Mouse (Mus musculus) hindbrain, embryonic 12.5 days (tissue): Measurements from ENCODE around the gene Abcb8. TPM values are rescaled to one million over a fixed set of nuclear protein-coding genes. Genes with fewer than 3 reads are reported as not detected.
"Not testable (repeated sequence)": the region's sequence is repeated elsewhere in the genome, so short reads cannot be mapped to it uniquely, and the experiment has no call there.

Experiments
- ATAC-seq: fragments of 200-750 bp; cut with Nextera tagmentation; 2 replicates; pipeline ENCODE4 v1.8.0; 2017; ENCODE audit warnings: moderate TSS enrichment; ENCODE audit not compliant: low FRiP score
- H3K27ac ChIP-seq: fragments of 300-500 bp; sonication (generic); 2 replicates; pipeline ENCODE4 v1.5.1; 2016; ENCODE audit warnings: mild to moderate bottlenecking
- H3K27me3 ChIP-seq: fragments of 300-500 bp; sonication (generic); 2 replicates; pipeline ENCODE4 v1.6.1; 2016; ENCODE audit warnings: mild to moderate bottlenecking
- H3K36me3 ChIP-seq: fragments of 300-500 bp; sonication (generic); 2 replicates; pipeline ENCODE4 v1.6.1; 2016; ENCODE audit warnings: mild to moderate bottlenecking
- H3K4me1 ChIP-seq: fragments of 300-500 bp; sonication (generic); 2 replicates; pipeline ENCODE4 v1.6.1; 2016
- H3K4me2 ChIP-seq: fragments of 300-500 bp; sonication (generic); replicated peaks from 2 replicates; pipeline ENCODE4 v1.6.1; 2016; ENCODE audit warnings: mild to moderate bottlenecking
- H3K4me3 ChIP-seq: fragments of 300-500 bp; sonication (generic); 2 replicates; pipeline ENCODE4 v1.5.1; 2016; ENCODE audit warnings: mild to moderate bottlenecking
- H3K9ac ChIP-seq: fragments of 300-500 bp; sonication (generic); 2 replicates; pipeline ENCODE4 v1.6.1; 2016; ENCODE audit warnings: mild to moderate bottlenecking, moderate library complexity
- H3K9me3 ChIP-seq: fragments of 300-500 bp; sonication (generic); replicated peaks from 2 replicates; pipeline ENCODE4 v1.6.1; 2016; ENCODE audit warnings: mild to moderate bottlenecking
- WGBS: fragments of 180-500 bp; shearing (Covaris S2); methylation state at CpG from one replicate; pipeline ENCODE4 v1.1.7; 2016; 5-methylcytosine and 5-hydroxymethylcytosine counted together
- polyA plus RNA-seq: library from polyadenylated mRNA; unstranded; fragments of >200 nt; fragmentation: Nextera tagmentation; extraction: Ambion mirVana; gene quantifications from 2 replicates; pipeline ENCODE4 v1.2.1, GENCODE M21; 2016

Abcb8 gene
- polyA plus RNA-seq, 1 experiment from 2014 or later: 43.5 TPM

DNA sequence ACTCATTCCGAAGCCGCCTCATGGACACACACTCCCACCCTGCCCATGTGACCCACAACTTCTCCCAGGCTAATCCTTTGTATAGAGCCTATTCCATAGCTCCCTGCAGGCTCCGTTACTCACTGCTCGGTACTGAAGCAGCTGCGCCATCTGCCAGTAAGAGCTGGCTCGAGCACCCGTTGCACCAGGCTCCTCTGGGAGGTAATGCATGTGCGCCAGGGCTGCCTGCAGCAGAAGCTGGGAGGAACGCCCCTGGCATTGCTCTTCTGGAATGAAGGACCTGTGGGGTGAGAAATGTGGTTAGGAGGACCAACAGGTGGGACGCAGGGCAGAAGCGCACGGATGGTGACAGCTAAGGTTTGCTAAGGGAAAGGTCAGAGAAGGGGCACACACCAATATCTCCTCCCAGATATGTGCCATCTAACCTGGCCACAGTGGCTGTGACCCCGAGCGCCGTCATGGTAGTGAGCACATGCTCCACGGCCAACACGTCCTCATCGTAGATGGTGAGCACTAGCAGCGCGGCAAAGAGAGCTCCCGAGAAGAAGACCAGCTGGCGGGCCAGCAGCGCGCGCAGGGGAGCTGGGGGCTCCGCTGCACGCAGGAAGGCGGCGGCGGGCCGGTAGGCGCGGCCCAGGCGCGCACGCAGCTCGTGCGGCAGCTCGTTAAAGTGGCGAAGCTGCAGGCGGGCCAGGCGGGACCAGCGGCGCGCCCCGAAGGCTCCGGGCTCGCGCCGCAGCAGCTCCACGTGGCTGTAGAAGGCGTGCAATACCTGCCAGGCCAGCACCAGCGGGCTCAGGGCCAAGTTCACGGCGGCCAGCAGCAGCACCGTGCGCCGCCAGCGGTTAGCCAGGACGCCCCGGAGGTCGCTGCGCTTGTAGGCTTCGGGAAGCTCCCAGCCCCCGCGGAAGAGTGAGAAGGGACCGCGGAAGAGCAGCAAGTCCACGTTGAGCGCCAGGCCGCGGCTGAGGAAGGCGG, 5.9 kb upstream of the Abcb8 start:
- peak overlapping the region; percentile 45 for H3K4me3 ChIP-seq
- peak overlapping the region; percentile 59 for H3K9ac ChIP-seq
- no peak overlapping the region for H3K27ac ChIP-seq
- H3K4me1 ChIP-seq: peaks cover 28% of the 10 kb centered on the region
- H3K27me3 ChIP-seq: peaks cover 54% of the 10 kb centered on the region
- peak overlapping the region; percentile 90 for H3K4me2 ChIP-seq
- peak; percentile 47 for ATAC-seq
- H3K9me3 ChIP-seq: no peaks in the 10 kb centered on the region
- under 1% methylated on average over 67 of the region's 73 CpGs for WGBS
- no peaks in the 10 kb centered on the region for H3K36me3 ChIP-seq

DNA sequence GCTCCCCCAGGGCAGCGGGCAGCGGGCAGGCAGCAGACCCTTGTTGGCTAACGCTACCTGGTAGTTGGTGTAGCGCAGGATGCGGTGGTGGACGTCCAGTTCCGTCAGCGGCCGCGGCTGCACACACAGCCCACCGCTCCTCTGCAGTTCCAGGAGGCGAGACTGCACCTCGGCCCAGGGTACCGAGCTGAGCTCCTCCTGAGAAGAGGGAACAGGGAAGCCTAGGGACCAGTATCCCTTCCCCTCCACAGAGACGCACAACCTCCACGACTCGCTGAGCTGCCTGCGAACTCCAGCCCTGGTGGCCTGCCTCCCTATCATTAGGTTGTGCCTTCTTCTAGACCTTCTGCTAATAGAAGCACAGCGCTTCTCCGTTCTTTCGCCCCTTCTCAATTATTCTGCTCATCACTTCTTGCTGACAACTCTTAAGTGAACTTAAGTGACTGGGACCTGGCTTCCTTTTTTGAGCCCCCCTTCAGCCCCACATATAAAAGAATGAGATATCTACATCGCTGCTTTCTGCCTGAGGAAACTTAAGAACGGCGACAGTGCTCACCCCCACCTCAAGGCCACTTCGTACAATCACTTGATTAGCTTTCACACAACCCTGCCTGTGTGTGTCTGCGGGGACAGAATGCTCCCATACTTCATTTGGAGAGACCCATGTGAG, 5.1 kb upstream of the Abcb8 start:
- peak overlapping the region; percentile 59 for H3K9ac ChIP-seq
- 24% methylated on average over 26 of the region's 26 CpGs for WGBS
- H3K9me3 ChIP-seq: no peaks in the 10 kb centered on the region
- H3K4me1 ChIP-seq: peaks cover 21% of the 10 kb centered on the region
- H3K27ac ChIP-seq: no peak overlapping the region
- H3K4me2 ChIP-seq: peak overlapping the region; percentile 90
- H3K4me3 ChIP-seq: peak overlapping the region; percentile 45
- no peak for ATAC-seq
- H3K36me3 ChIP-seq: no peaks in the 10 kb centered on the region
- H3K27me3 ChIP-seq: peaks cover 54% of the 10 kb centered on the region

DNA sequence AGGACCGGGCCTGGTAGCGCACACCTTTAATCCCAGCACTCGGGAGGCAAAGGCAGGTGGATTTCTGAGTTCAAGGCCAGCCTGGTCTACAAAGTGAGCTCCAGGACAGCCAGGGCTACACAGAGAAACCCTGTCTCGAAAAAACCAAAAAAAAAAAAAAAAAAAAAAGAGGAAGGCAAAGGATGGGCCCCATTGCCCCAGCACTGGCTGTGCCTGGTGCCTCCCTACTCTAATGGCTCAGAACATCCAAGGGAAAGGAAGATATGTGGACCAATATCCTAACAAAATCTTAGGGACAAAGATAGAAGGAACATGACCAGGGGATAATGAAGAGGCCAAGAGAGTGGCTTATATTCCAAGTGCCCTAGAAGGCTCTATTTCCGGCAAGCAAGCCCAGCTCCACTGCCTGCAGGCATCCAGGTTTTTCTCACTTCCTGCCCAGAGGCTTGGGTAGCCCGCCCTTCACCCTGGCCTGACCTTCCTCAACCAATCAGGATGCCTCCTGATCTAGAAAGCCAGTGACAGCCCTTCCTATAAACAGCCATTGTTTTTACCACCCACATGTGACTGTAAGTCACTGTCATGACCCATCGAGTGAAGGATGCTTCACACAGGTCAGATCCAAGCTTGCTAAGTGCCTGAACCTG, 4.3 kb upstream of the Abcb8 start:
- H3K27me3 ChIP-seq: peaks cover 54% of the 10 kb centered on the region

DNA sequence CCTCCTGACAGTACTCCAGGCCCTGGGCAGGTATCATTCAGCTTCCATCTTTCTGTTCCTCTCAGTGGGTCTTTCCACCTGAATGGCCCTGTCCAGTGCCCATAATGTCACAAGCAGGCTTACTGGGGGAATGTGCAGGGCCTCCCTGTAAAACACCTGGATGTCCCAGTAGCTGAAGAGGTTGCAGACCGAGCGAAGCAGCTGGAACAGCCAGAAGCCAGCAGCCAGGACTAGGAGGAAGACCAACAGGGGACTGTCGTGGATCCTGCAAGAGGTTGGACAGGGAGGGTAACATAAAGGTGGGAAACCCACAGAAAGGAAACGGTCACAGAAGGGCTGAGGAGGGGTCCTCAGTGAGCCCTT, 3.8 kb upstream of the Abcb8 start:
- no peak overlapping the region for H3K4me3 ChIP-seq
- H3K27ac ChIP-seq: no peak overlapping the region
- H3K9ac ChIP-seq: no peak overlapping the region
- peaks cover 51% of the 10 kb centered on the region for H3K27me3 ChIP-seq
- no peak overlapping the region for H3K4me2 ChIP-seq
- ATAC-seq: no peak
- no peaks in the 10 kb centered on the region for H3K36me3 ChIP-seq
- H3K9me3 ChIP-seq: no peaks in the 10 kb centered on the region
- peaks cover 17% of the 10 kb centered on the region for H3K4me1 ChIP-seq
- 79% methylated on average over 4 of the region's 4 CpGs for WGBS

More for the DNA sequence above, 4.3 kb upstream of the Abcb8 start:
- no peak overlapping the region for H3K9ac ChIP-seq
- no peak overlapping the region for H3K4me2 ChIP-seq
- no peaks in the 10 kb centered on the region for H3K9me3 ChIP-seq
- no peaks in the 10 kb centered on the region for H3K36me3 ChIP-seq
- H3K4me1 ChIP-seq: peaks cover 17% of the 10 kb centered on the region
- 56% methylated on average over 7 of the region's 7 CpGs for WGBS
- no peak overlapping the region for H3K4me3 ChIP-seq
- H3K27ac ChIP-seq: no peak overlapping the region
- ATAC-seq: no peak

DNA sequence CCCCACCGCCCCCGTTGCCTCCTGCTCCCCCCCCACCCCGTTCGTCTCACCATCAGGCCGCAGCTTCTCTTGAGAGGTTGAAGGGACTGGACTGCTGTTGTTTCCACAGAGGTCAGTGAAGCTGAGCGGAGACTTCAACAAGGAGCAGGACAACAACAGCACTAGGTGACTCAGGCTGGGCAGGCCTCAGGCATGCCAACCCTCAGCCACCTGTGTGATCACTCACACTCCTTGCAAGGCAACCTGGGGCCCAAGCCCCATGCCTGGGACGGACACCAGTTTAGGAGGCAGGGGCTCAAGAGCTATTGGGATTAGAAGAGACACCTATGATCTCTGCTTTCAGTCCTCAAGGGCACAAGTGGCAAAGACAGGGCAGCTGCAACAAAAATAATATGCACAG, 1.6 kb upstream of the Abcb8 start, which contains the start of gene Atg9b:
Gene Atg9b (minus strand): TSS at position 280 of the 400 bp plus-strand sequence.
- peaks cover 16% of the 10 kb centered on the region for H3K4me1 ChIP-seq
- no peak for ATAC-seq
- no peaks in the 10 kb centered on the region for H3K9me3 ChIP-seq
- H3K9ac ChIP-seq: no peak within 1 kb of the TSS
- no peak within 1 kb of the TSS for H3K4me3 ChIP-seq
- WGBS: 83% methylated on average over 7 of the region's 7 CpGs
- no peaks in the 10 kb centered on the region for H3K36me3 ChIP-seq
- H3K4me2 ChIP-seq: no peak within 1 kb of the TSS
- no peak within 1 kb of the TSS for H3K27ac ChIP-seq
- H3K27me3 ChIP-seq: peaks cover 30% of the 10 kb centered on the region

DNA sequence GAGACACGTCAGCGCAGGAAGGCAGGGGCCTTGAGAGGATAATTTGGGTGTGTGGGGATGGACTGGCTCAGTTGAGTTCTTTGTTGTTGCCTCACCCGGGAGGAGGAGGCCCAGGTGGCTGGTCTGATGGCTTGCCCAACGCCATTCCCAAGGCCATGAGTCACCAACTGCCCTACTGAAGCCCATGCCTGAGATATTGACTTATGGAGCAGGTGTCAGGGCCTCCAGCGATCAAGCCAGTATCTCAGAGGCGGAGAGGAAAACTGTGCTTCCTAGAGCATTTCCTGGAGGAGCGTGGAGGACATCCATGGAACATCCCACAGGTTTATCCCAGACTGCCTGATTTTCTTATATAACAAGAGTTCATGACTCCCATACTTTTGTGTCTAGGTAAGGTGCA, 739 bp upstream of the Abcb8 start:
- no peak for ATAC-seq
- WGBS: 82% methylated on average over 7 of the region's 7 CpGs
- H3K27me3 ChIP-seq: peaks cover 22% of the 10 kb centered on the region
- H3K27ac ChIP-seq: no peak overlapping the region
- no peak overlapping the region for H3K4me2 ChIP-seq
- H3K9ac ChIP-seq: no peak overlapping the region
- H3K4me1 ChIP-seq: peaks cover 7% of the 10 kb centered on the region
- no peaks in the 10 kb centered on the region for H3K9me3 ChIP-seq
- H3K4me3 ChIP-seq: no peak overlapping the region
- no peaks in the 10 kb centered on the region for H3K36me3 ChIP-seq

DNA sequence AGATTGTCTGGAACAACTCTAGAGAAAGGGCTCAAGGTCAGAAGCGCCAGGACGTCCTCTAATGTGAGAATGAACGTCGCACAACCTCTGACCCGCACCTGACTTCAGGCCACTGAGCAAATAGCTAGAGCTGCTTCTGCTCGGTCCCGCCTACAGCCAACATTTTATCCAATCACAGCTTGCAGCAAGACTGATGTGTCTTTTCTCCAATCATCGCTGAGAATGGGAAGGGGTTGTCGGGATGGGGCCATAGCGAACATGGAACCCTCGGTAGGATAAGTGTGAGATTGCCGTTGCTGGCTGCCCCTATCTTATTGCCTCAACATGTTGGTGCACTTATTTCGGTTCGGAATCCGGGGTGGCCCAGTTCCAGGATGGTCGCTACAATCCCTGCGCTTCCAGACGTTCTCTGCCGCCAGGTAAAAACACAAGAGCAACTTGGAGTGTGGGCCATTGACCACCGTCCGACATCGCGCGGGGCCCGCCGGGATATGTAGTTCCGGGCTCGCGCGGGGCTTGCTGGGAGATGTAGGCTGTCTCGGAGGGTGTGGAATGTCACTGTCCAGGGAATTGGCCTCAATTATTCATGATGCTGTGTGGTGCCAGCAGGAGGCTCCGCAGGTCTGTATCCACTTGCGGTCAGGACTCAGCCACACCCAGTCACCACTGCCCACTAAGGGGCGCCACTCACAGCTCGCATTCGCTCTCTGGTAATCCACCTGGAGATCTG, 867 bp downstream of the Abcb8 start:
- ATAC-seq: peak; percentile 97
- Histone ChIP-seq H3K27ac (peak overlapping the region; percentile 67), H3K9me3 (no peaks in the 10 kb centered on the region), H3K9ac (peak overlapping the region; percentile 49; the same call in 1 of the 2 replicates), H3K4me3 (peak overlapping the region; percentile 48), H3K36me3 (no peaks in the 10 kb centered on the region), H3K27me3 (peaks cover 7% of the 10 kb centered on the region; the same call in 1 of the 2 replicates), H3K4me2 (peak overlapping the region; percentile 45), H3K4me1 (no peaks in the 10 kb centered on the region)
- 2% methylated on average over 36 of the region's 36 CpGs for WGBS

DNA sequence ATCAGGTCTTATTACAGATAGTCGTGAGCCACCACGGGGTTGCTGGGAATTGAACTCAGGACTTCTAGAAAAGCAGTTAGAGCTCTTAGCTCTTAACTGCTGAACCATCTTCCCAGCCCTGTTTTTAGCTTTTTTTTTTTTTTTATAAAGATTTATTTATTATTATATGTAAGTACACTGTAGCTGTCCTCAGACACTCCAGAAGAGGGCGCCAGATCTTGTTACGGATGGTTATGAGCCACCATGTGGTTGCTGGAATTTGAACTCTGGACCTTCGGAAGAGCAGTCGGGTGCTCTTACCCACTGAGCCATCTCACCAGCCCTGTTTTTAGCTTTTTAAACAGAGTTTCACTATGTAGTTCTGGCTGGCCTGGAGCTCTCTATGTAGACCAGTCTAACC, 2.8 kb downstream of the Abcb8 start:
- not testable (repeated sequence) for ATAC-seq, H3K9me3 ChIP-seq, H3K27ac ChIP-seq, H3K4me2 ChIP-seq, H3K4me3 ChIP-seq, H3K4me1 ChIP-seq, H3K9ac ChIP-seq, H3K27me3 ChIP-seq
- WGBS: 91% methylated on average over 6 of the region's 6 CpGs
- peaks cover 14% of the 10 kb centered on the region for H3K36me3 ChIP-seq

DNA sequence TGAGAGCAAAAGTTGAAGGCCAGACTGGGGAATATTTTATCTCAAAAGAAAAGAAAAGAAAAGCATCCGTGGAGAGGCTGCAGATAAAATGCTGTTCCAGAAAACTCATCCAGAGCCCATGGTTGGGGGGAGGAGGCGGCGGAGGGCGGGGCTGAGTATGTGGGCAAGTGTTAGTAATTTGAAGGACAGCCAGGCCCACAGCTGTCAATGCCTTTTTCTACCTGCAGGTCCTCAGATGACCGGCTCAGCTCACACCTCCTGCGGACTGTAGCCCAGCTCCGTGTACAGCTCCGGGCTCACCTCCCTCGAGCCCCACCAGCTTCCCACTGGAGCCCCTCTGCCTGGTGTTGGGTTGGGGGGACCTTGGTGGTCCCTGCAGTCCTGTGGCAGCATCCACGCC, 6.2 kb downstream of the Abcb8 start:
- H3K9ac ChIP-seq: no peak overlapping the region
- H3K36me3 ChIP-seq: peaks cover 41% of the 10 kb centered on the region
- no peak overlapping the region for H3K4me2 ChIP-seq
- no peaks in the 10 kb centered on the region for H3K4me1 ChIP-seq
- WGBS: 90% methylated on average over 10 of the region's 10 CpGs
- no peak for ATAC-seq
- H3K4me3 ChIP-seq: no peak overlapping the region
- H3K27me3 ChIP-seq: no peaks in the 10 kb centered on the region
- H3K27ac ChIP-seq: no peak overlapping the region
- H3K9me3 ChIP-seq: no peaks in the 10 kb centered on the region

DNA sequence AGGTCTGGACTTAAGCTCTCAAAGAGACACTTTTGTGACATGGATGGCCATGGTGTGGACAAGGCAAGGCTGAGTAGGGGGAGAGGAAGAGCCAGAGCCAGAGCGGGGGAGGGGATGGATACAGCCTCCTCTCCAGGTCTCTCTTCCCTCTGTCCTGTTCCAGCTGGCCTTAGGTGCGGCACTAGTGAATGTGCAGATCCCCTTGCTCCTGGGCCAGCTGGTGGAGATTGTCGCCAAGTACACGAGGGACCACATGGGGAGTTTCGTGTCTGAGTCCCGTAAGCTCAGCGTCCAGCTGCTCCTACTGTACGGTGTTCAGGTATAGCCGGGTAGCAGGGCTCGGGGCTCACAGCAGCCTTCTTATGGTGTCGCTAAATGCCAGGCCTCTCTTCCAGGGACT, 6.9 kb downstream of the Abcb8 start:
- peaks cover 42% of the 10 kb centered on the region for H3K36me3 ChIP-seq
- no peak for ATAC-seq
- H3K4me3 ChIP-seq: no peak overlapping the region
- no peaks in the 10 kb centered on the region for H3K4me1 ChIP-seq
- no peak overlapping the region for H3K27ac ChIP-seq
- WGBS: 87% methylated on average over 11 of the region's 11 CpGs
- no peaks in the 10 kb centered on the region for H3K27me3 ChIP-seq
- H3K9me3 ChIP-seq: no peaks in the 10 kb centered on the region
- no peak overlapping the region for H3K9ac ChIP-seq
- no peak overlapping the region for H3K4me2 ChIP-seq

DNA sequence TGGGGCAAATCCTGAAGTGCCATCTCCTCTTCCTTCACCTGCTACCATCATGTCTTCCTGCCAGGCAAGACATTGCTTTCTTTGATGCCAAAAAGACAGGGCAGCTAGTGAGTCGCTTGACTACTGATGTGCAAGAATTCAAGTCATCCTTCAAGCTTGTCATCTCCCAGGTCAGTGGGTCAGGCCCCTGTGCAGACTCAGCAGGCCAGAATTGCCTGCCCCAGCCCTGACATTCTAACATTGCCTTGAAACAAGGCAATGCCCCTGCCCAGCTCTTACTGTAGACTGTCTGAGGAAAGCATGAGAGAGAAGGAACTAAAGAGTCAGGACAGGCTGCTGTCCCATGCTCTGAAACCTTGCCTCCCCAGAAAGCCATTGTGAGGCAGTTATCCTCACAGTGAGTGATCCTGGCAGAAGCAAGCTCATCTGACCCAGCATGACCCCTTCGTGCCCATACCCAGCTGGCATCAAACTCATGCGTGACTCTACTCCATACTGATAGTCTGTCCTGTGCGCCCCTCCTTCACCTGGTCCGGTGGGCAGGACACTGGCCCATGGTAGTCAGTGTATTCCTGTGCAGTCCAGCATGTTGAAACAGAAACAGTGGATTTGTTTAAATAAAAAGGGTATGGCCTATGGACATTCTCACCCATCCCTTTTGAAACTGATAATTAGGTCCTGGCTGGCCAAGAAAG, 7.6 kb downstream of the Abcb8 start:
- Histone ChIP-seq H3K4me3 (no peak overlapping the region), H3K4me1 (no peaks in the 10 kb centered on the region), H3K27ac (no peak overlapping the region), H3K27me3 (no peaks in the 10 kb centered on the region), H3K9ac (no peak overlapping the region), H3K4me2 (no peak overlapping the region), H3K9me3 (no peaks in the 10 kb centered on the region), H3K36me3 (peaks cover 46% of the 10 kb centered on the region)
- 95% methylated on average over 5 of the region's 5 CpGs for WGBS
- no peak for ATAC-seq
